Mouse (Mus musculus) embryonic fibroblast, embryonic 13.5 days (primary cell): ENCODE data around the gene Traf3ip3.

ENCODE experiments used
- CTCF ChIP-seq: IDR thresholded peaks from 2 replicates; pipeline ENCODE4 v1.5.1; 2011; ENCODE audit warnings: mild to moderate bottlenecking, control low read depth, low read length, moderate library complexity, borderline replicate concordance; ENCODE audit not compliant: insufficient read depth
- POLR2A ChIP-seq: IDR thresholded peaks from 2 replicates; pipeline ENCODE4 v1.6.1; 2011; ENCODE audit warnings: low read depth, mild to moderate bottlenecking, control low read depth, low read length, moderate library complexity

- no peak for TF ChIP-seq CTCF
- no peak for TF ChIP-seq POLR2A
Observed at GRCm38 (mm10) chr1:193226114-193226513, 24.6 kb upstream of the Traf3ip3 start.
